Mouse (Mus musculus) layer of hippocampus, adult 6 months (tissue): ENCODE measurements around the gene Cpt2. TPM values are rescaled to one million over a fixed set of nuclear protein-coding genes. Genes with fewer than 3 reads are reported as not detected.

Experiments
- long read RNA-seq, 2 experiments: library from polyadenylated mRNA; unstranded; transcript quantifications; one replicate each; pipeline ENCODE4 v2.0.0; 2019 to 2020
- polyA plus RNA-seq: library from polyadenylated mRNA; unstranded; fragments of <200 nt; fragmentation: Nextera tagmentation; gene quantifications from 2 replicates; pipeline ENCODE4 v1.2.3, GENCODE M21; 2021

Cpt2 gene
- polyA plus RNA-seq, result 12.4 and 15.8 TPM in 2 replicates
- long read RNA-seq, experiment 1, transcript Cpt2-201 (5 exons, 2,372 nt), result major isoform, 12 of 17 reads
- long read RNA-seq, experiment 1, partial matches to known transcripts, result 5 of 17 reads
- long read RNA-seq, experiment 1, other reads (novel, unspliced or antisense), result 0 of 17 reads
- long read RNA-seq, experiment 2, transcript Cpt2-201 (5 exons, 2,372 nt), result major isoform, 53 of 57 reads
- long read RNA-seq, experiment 2, partial matches to known transcripts, result 0 of 57 reads
- long read RNA-seq, experiment 2, other reads (novel, unspliced or antisense), result 4 of 57 reads

GRCm38 (mm10) chr4:107923145-107923802, at the start of gene Cpt2:
Gene Cpt2, minus strand, starts transcription at chr4:107923610.

GRCm38 (mm10) chr4:107967966-107968682, 44.7 kb upstream of the Cpt2 start, which contains the start of gene Slc1a7:
Gene Slc1a7, plus strand, starts transcription at chr4:107968332.

GRCm38 (mm10) chr4:107889731-107890432, 33.5 kb downstream of the Cpt2 start, which contains the start of gene 0610037L13Rik:
Gene 0610037L13Rik, plus strand, starts transcription at chr4:107889813.

GRCm38 (mm10) chr4:107879254-107880050, 44.0 kb downstream of the Cpt2 start, which contains the start of gene Magoh:
Gene Magoh, plus strand, starts transcription at chr4:107879755.

Other genes with a start within 250 kb of the Cpt2 start
- gene Dmrtb1, start 239.4 kb downstream of the Cpt2 start, polyA plus RNA-seq, result 1.1 TPM in 2 replicates
- gene Lrp8, start 121.3 kb downstream of the Cpt2 start, polyA plus RNA-seq, result 3.9 and 4.4 TPM in 2 replicates
- 73.3 and 78.1 TPM in 2 replicates for gene Magoh, start 43.9 kb downstream of the Cpt2 start, polyA plus RNA-seq
- 87.1 and 87.2 TPM in 2 replicates for gene 0610037L13Rik, start 33.8 kb downstream of the Cpt2 start, polyA plus RNA-seq
- gene Slc1a7, start 44.7 kb upstream of the Cpt2 start, polyA plus RNA-seq, result 0.05 TPM in 1 of 2 replicates, not detected in the other
- 0.95 and 0.97 TPM in 2 replicates for gene Podn, start 172.8 kb upstream of the Cpt2 start, polyA plus RNA-seq
- 245 and 274 TPM in 2 replicates for gene Scp2, start 221.4 kb upstream of the Cpt2 start, polyA plus RNA-seq
- gene Echdc2, start 241.8 kb upstream of the Cpt2 start, polyA plus RNA-seq, result 12.4 and 15.2 TPM in 2 replicates